Mouse (Mus musculus): Measurements from ENCODE around the gene Prol1. TPM values are rescaled to one million over a fixed set of nuclear protein-coding genes. Genes with fewer than 3 reads are reported as not detected.
"Not testable (repeated sequence)": the region's sequence is repeated elsewhere in the genome, so short reads cannot be mapped to it uniquely, and the experiment has no call there.

Gene Prol1
- polyA plus RNA-seq (2015; fragmentation: Nextera tagmentation; extraction: Ambion mirVana), result not detected in 2 replicates

DNA sequence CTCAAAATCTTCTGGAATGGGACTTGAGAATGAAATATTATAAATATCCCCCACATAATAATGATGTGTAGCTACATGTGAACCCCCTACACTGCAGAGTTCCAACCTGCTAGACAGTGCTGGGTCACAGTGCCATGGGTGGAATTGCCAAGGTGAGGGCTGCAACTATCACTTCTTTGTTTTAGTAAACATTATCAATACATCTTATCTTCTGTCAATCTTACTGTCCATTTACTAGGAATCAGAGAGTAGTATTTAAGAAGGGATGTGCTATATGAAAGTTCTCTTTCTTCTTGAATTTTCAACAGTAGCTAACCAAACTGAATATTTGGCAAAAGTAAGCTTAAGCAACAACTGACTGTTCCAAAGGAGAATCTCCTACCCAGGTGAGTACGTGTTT, at the start of gene Prol1:
TSS of gene Prol1 (plus strand) at position 301 of the 400 bp plus-strand sequence.
- no peaks in the 10 kb centered on the region for H3K36me3 ChIP-seq (ENCODE audit: control insufficient read depth, insufficient read depth, low read length)
- no peak for ATAC-seq

GRCm38 (mm10) chr5:88268619-88269018, 48.5 kb upstream of the Prol1 start, which contains the start of gene Gm7714:
Gene Gm7714 (plus strand): TSS chr5:88268919.
- H3K4me3 ChIP-seq (ENCODE audit: low read depth, low read length), result no peak within 1 kb of the TSS
- no peak within 1 kb of the TSS for H3K4me2 ChIP-seq (ENCODE audit: low read length)
- no peaks in the 10 kb centered on the region for H3K4me1 ChIP-seq (ENCODE audit: control insufficient read depth, insufficient read depth, low read length)
- no peaks in the 10 kb centered on the region for H3K36me3 ChIP-seq (ENCODE audit: control insufficient read depth, insufficient read depth, low read length)
- ATAC-seq, result no peak
- no peaks in the 10 kb centered on the region for H3K27me3 ChIP-seq (ENCODE audit: control insufficient read depth, insufficient read depth, low read depth, low read length)
- H3K9ac ChIP-seq (ENCODE audit: low read depth, low read length), result no peak within 1 kb of the TSS
- 83% methylated on average over 1 of the region's 1 CpGs for WGBS
- no peaks in the 10 kb centered on the region for H3K9me3 ChIP-seq (replicated peaks; ENCODE audit: control insufficient read depth, low read length, poor library complexity, severe bottlenecking)
- H3K27ac ChIP-seq (ENCODE audit: low read length), result no peak within 1 kb of the TSS

More for the DNA sequence above, at the start of gene Prol1:
- 98% methylated on average over 1 of the region's 1 CpGs for WGBS
- no peak within 1 kb of the TSS for H3K4me2 ChIP-seq (ENCODE audit: low read length)
- no peak within 1 kb of the TSS for H3K9ac ChIP-seq (ENCODE audit: low read depth, low read length)
- H3K4me1 ChIP-seq (ENCODE audit: control insufficient read depth, insufficient read depth, low read length), result no peaks in the 10 kb centered on the region
- H3K4me3 ChIP-seq (ENCODE audit: low read depth, low read length), result no peak within 1 kb of the TSS
- H3K9me3 ChIP-seq (replicated peaks; ENCODE audit: control insufficient read depth, low read length, poor library complexity, severe bottlenecking), result no peaks in the 10 kb centered on the region
- no peaks in the 10 kb centered on the region for H3K27me3 ChIP-seq (ENCODE audit: control insufficient read depth, insufficient read depth, low read depth, low read length)
- no peak within 1 kb of the TSS for H3K27ac ChIP-seq (ENCODE audit: low read length)

GRCm38 (mm10) chr5:88311307-88311706, 5.8 kb upstream of the Prol1 start:
- H3K4me3 ChIP-seq (ENCODE audit: low read depth, low read length); H3K9ac ChIP-seq (ENCODE audit: low read depth, low read length); H3K27me3 ChIP-seq (ENCODE audit: control insufficient read depth, insufficient read depth, low read depth, low read length); H3K9me3 ChIP-seq (replicated peaks; ENCODE audit: control insufficient read depth, low read length, poor library complexity, severe bottlenecking); H3K4me2 ChIP-seq (ENCODE audit: low read length); H3K4me1 ChIP-seq (ENCODE audit: control insufficient read depth, insufficient read depth, low read length); ATAC-seq; H3K27ac ChIP-seq (ENCODE audit: low read length); H3K36me3 ChIP-seq (ENCODE audit: control insufficient read depth, insufficient read depth, low read length): not testable (repeated sequence)
- 67% methylated on average over 3 of the region's 3 CpGs for WGBS

DNA sequence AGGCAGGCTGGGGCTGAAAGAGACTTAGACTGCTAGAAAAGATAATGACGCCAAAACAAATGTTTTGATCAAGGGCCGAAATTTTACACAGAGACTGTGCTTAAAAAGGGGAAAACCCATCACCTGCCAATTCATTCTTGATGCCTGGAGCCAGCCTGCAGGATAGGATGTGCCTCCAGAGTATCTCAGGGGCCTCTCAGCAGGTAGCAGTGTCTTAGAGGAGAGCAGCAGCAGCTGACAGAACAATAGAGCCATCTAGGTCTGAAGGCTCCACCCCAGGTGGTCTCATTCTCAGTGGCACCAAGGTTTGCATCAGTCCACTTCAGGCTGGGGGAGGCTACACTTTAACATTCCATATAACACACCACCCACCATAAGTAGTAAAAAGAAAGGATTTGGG, 31.4 kb downstream of the Prol1 start:
- H3K4me3 ChIP-seq (ENCODE audit: low read depth, low read length); ATAC-seq; H3K27ac ChIP-seq (ENCODE audit: low read length); H3K9ac ChIP-seq (ENCODE audit: low read depth, low read length); H3K27me3 ChIP-seq (ENCODE audit: control insufficient read depth, insufficient read depth, low read depth, low read length); H3K36me3 ChIP-seq (ENCODE audit: control insufficient read depth, insufficient read depth, low read length); H3K9me3 ChIP-seq (replicated peaks; ENCODE audit: control insufficient read depth, low read length, poor library complexity, severe bottlenecking); H3K4me1 ChIP-seq (ENCODE audit: control insufficient read depth, insufficient read depth, low read length); H3K4me2 ChIP-seq (ENCODE audit: low read length): not testable (repeated sequence)
- WGBS, result 49% methylated on average over 2 of the region's 2 CpGs

- H3K9me3 ChIP-seq (replicated peaks; ENCODE audit: control insufficient read depth, low read length, poor library complexity, severe bottlenecking), result no peaks in the 10 kb centered on the region
- no peak overlapping the region for H3K4me2 ChIP-seq (ENCODE audit: low read length)
- no peaks in the 10 kb centered on the region for H3K36me3 ChIP-seq (ENCODE audit: control insufficient read depth, insufficient read depth, low read length)
- no peak for ATAC-seq
- no peaks in the 10 kb centered on the region for H3K27me3 ChIP-seq (ENCODE audit: control insufficient read depth, insufficient read depth, low read depth, low read length)
- WGBS, result 6% methylated on average over 5 of the region's 5 CpGs
- no peak overlapping the region for H3K27ac ChIP-seq (ENCODE audit: low read length)
- H3K9ac ChIP-seq (ENCODE audit: low read depth, low read length), result no peak overlapping the region
- no peak overlapping the region for H3K4me3 ChIP-seq (ENCODE audit: low read depth, low read length)
- H3K4me1 ChIP-seq (ENCODE audit: control insufficient read depth, insufficient read depth, low read length), result no peaks in the 10 kb centered on the region
These were observed 47.7 kb downstream of the Prol1 start for GRCm38 (mm10) chr5:88364768-88365167.

DNA sequence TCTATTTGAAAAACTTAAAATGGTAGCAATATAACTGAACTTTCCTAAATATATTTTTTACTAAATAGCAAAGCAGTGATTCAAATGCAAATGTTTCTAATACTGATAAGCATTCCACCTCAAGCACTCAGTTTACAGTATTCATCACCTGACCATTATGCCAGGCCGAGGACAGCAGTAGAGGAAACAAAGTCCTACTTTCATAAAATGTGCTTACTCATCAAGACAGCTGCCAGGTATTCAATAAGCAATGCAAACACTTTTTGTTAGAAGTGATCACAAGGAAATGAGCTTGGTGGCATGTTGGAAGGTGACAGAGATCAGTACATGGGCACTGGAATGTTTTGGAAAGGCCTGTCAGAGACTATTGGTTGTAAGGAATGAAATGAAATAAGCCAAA, 49.8 kb downstream of the Prol1 start:
- Histone ChIP-seq H3K27ac (ENCODE audit: low read length) (no peak overlapping the region), H3K4me1 (ENCODE audit: control insufficient read depth, insufficient read depth, low read length) (no peaks in the 10 kb centered on the region), H3K4me3 (ENCODE audit: low read depth, low read length) (no peak overlapping the region), H3K9me3 (replicated peaks; ENCODE audit: control insufficient read depth, low read length, poor library complexity, severe bottlenecking) (no peaks in the 10 kb centered on the region), H3K27me3 (ENCODE audit: control insufficient read depth, insufficient read depth, low read depth, low read length) (no peaks in the 10 kb centered on the region), H3K36me3 (ENCODE audit: control insufficient read depth, insufficient read depth, low read length) (no peaks in the 10 kb centered on the region), H3K9ac (ENCODE audit: low read depth, low read length) (no peak overlapping the region), H3K4me2 (ENCODE audit: low read length) (no peak overlapping the region)
- ATAC-seq, result no peak
- WGBS, result 81% methylated on average over 1 of the region's 1 CpGs

GRCm38 (mm10) chr5:88370578-88371232, 53.6 kb downstream of the Prol1 start:
- WGBS, result 74% methylated on average over 6 of the region's 6 CpGs
- H3K4me3 ChIP-seq (ENCODE audit: low read depth, low read length), result no peak overlapping the region
- ATAC-seq, result no peak

DNA sequence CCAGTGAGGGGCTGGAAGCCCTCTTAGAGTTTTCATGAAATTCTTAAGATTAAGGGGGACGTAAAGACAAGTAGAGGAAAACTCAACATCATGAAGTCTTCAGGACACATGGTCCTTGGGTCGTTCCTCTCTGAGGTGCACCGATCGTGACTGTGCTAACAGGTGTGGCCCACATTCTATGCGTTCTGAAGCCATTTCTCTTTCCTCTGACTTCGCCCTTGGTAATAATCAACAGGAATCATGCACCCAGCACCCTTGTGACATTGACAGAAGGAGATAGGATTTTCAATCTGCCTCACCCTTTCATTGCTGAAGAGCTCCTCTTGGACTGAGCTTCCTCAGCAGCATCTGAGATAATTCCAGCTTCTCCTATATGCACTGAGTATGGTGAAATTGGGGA, 55.5 kb downstream of the Prol1 start:
- H3K4me1 ChIP-seq (ENCODE audit: control insufficient read depth, insufficient read depth, low read length), result no peaks in the 10 kb centered on the region
- no peaks in the 10 kb centered on the region for H3K36me3 ChIP-seq (ENCODE audit: control insufficient read depth, insufficient read depth, low read length)
- H3K4me3 ChIP-seq (ENCODE audit: low read depth, low read length), result no peak overlapping the region
- 84% methylated on average over 6 of the region's 6 CpGs for WGBS
- H3K9me3 ChIP-seq (replicated peaks; ENCODE audit: control insufficient read depth, low read length, poor library complexity, severe bottlenecking), result no peaks in the 10 kb centered on the region
- H3K9ac ChIP-seq (ENCODE audit: low read depth, low read length), result no peak overlapping the region
- no peak for ATAC-seq
- H3K4me2 ChIP-seq (ENCODE audit: low read length), result no peak overlapping the region
- H3K27me3 ChIP-seq (ENCODE audit: control insufficient read depth, insufficient read depth, low read depth, low read length), result no peaks in the 10 kb centered on the region
- no peak overlapping the region for H3K27ac ChIP-seq (ENCODE audit: low read length)

More at GRCm38 (mm10) chr5:88370578-88371232, 53.6 kb downstream of the Prol1 start:
- no peaks in the 10 kb centered on the region for H3K4me1 ChIP-seq (ENCODE audit: control insufficient read depth, insufficient read depth, low read length)
- H3K4me2 ChIP-seq (ENCODE audit: low read length), result no peak overlapping the region
- no peaks in the 10 kb centered on the region for H3K27me3 ChIP-seq (ENCODE audit: control insufficient read depth, insufficient read depth, low read depth, low read length)
- no peaks in the 10 kb centered on the region for H3K36me3 ChIP-seq (ENCODE audit: control insufficient read depth, insufficient read depth, low read length)
- H3K9ac ChIP-seq (ENCODE audit: low read depth, low read length), result no peak overlapping the region
- H3K9me3 ChIP-seq (replicated peaks; ENCODE audit: control insufficient read depth, low read length, poor library complexity, severe bottlenecking), result no peaks in the 10 kb centered on the region
- H3K27ac ChIP-seq (ENCODE audit: low read length), result no peak overlapping the region

GRCm38 (mm10) chr5:88375808-88376207, 58.7 kb downstream of the Prol1 start, which contains the start of gene Amtn:
Gene Amtn (plus strand): TSS chr5:88376108.
- no peak within 1 kb of the TSS for H3K4me3 ChIP-seq (ENCODE audit: low read depth, low read length)
- no peaks in the 10 kb centered on the region for H3K36me3 ChIP-seq (ENCODE audit: control insufficient read depth, insufficient read depth, low read length)
- no peaks in the 10 kb centered on the region for H3K27me3 ChIP-seq (ENCODE audit: control insufficient read depth, insufficient read depth, low read depth, low read length)
- no peak within 1 kb of the TSS for H3K27ac ChIP-seq (ENCODE audit: low read length)
- H3K4me1 ChIP-seq (ENCODE audit: control insufficient read depth, insufficient read depth, low read length), result no peaks in the 10 kb centered on the region
- H3K9me3 ChIP-seq (replicated peaks; ENCODE audit: control insufficient read depth, low read length, poor library complexity, severe bottlenecking), result no peaks in the 10 kb centered on the region
- no peak within 1 kb of the TSS for H3K9ac ChIP-seq (ENCODE audit: low read depth, low read length)
- ATAC-seq, result no peak
- WGBS, result 90% methylated on average over 4 of the region's 4 CpGs
- no peak within 1 kb of the TSS for H3K4me2 ChIP-seq (ENCODE audit: low read length)

All from midbrain, embryonic 16.5 days (tissue).